Mouse (Mus musculus) MEL (cell line): ENCODE data around the gene Nop16.
A peak's percentile ranks its signal among the peaks of the same experiment; 100 is the strongest.

Experiments used
- CTCF ChIP-seq, 3 experiments: IDR thresholded peaks in 2 of 3; conservative IDR thresholded peaks in 1 of 3; 2 replicates each; pipeline ENCODE4 v1.5.1; 2011 to 2012; ENCODE audit warnings: low read length in 3 of 3, low read depth in 2 of 3, mild to moderate bottlenecking in 2 of 3, improper control_type of control experiment in 1 of 3, inconsistent platforms in 1 of 3, mixed read lengths in 1 of 3, moderate library complexity in 1 of 3; ENCODE audit not compliant: control insufficient read depth in 1 of 3, insufficient read depth in 1 of 3, poor library complexity in 1 of 3, severe bottlenecking in 1 of 3
- ELF1 ChIP-seq: IDR thresholded peaks from 2 replicates; pipeline ENCODE4 v1.6.1; 2014; ENCODE audit warnings: low read depth, mild to moderate bottlenecking, inconsistent platforms, low read length, improper control_type of control experiment, moderate library complexity
- EP300 ChIP-seq, 2 experiments: IDR thresholded peaks; 2 replicates each; pipeline ENCODE4 v1.6.1; 2011; ENCODE audit warnings: improper control_type of control experiment in 2 of 2, low read length in 2 of 2, low read depth in 1 of 2, mild to moderate bottlenecking in 1 of 2
- HCFC1 ChIP-seq: IDR thresholded peaks from 2 replicates; pipeline ENCODE4 v1.6.1; 2012; ENCODE audit warnings: low read depth, mild to moderate bottlenecking, inconsistent platforms, low read length, improper control_type of control experiment, moderate library complexity
- MYC ChIP-seq: IDR thresholded peaks from 2 replicates; pipeline ENCODE4 v1.6.1; 2011; ENCODE audit warnings: low read depth, mild to moderate bottlenecking, low read length, improper control_type of control experiment, moderate library complexity
- POLR2A ChIP-seq, 2 experiments: IDR thresholded peaks; 2 replicates each; pipeline ENCODE4 v1.6.1; 2011 to 2012; ENCODE audit warnings: low read length in 2 of 2, mild to moderate bottlenecking in 2 of 2, control low read depth in 1 of 2, improper control_type of control experiment in 1 of 2, low read depth in 1 of 2, moderate library complexity in 1 of 2; ENCODE audit not compliant: control insufficient read depth in 1 of 2, insufficient read depth in 1 of 2, poor library complexity in 1 of 2
- POLR2AphosphoS2 ChIP-seq: IDR thresholded peaks from 2 replicates; pipeline ENCODE4 v1.6.1; 2011; ENCODE audit warnings: low read length, improper control_type of control experiment
- TAL1 ChIP-seq: IDR thresholded peaks from 2 replicates; pipeline ENCODE4 v1.6.1; 2012; ENCODE audit warnings: mild to moderate bottlenecking, inconsistent platforms, low read length, moderate library complexity, mixed read lengths
- USF2 ChIP-seq, 2 experiments: IDR thresholded peaks; 2 replicates each; pipeline ENCODE4 v1.6.1; 2011 to 2012; ENCODE audit warnings: improper control_type of control experiment in 2 of 2, low read length in 2 of 2, borderline replicate concordance in 1 of 2, inconsistent platforms in 1 of 2, low read depth in 1 of 2, mild to moderate bottlenecking in 1 of 2; ENCODE audit not compliant: insufficient read depth in 1 of 2
- ZNF384 ChIP-seq: IDR thresholded peaks from 2 replicates; pipeline ENCODE4 v1.6.1; 2012; ENCODE audit warnings: low read depth, mild to moderate bottlenecking, inconsistent platforms, low read length, improper control_type of control experiment

- no peak for TF ChIP-seq ZNF384
- TF ChIP-seq MYC: 0 out of 2 replicates have a peak, but pooled peaks have one; percentile 34
- 0 out of 4 replicates have a peak, but pooled peaks of 1 of the 2 experiments have one; percentile 28 for TF ChIP-seq EP300 (IDR thresholded peaks at IDR 0.05; ENCODE audit: low read depth in 1 of 2, low read length in 2 of 2)
- peak; percentile 61; the same call in 1 of the 2 replicates for TF ChIP-seq POLR2AphosphoS2
- TF ChIP-seq POLR2A (IDR thresholded peaks at IDR 0.05; ENCODE audit: control insufficient read depth in 1 of 2, insufficient read depth in 1 of 2, low read depth in 1 of 2, low read length in 2 of 2, poor library complexity in 1 of 2): peak; percentile 81 to 92
- TF ChIP-seq CTCF (IDR thresholded peaks at IDR 0.05 in 2 of 3, conservative IDR thresholded peaks at IDR 0.05 in 1 of 3; ENCODE audit: control insufficient read depth in 1 of 3, insufficient read depth in 1 of 3, low read depth in 2 of 3, low read length in 3 of 3, poor library complexity in 1 of 3, severe bottlenecking in 1 of 3): peak; percentile 70 to 93 (median 93)
- TF ChIP-seq HCFC1: peak; percentile 87
- TF ChIP-seq ELF1: peak; percentile 70
- TF ChIP-seq USF2 (IDR thresholded peaks at IDR 0.05; ENCODE audit: borderline replicate concordance in 1 of 2, insufficient read depth in 1 of 2, low read depth in 1 of 2, low read length in 2 of 2): no peak
- TF ChIP-seq TAL1: no peak
Measured at GRCm38 (mm10) chr13:54621155-54621932, 31.5 kb upstream of the Nop16 start, which contains the start of gene Faf2.
